Mouse (Mus musculus) lung, adult 2 months (tissue): ENCODE data around the gene Mroh8.

Experiments
- CTCF ChIP-seq: fragments of 200-500 bp; IDR thresholded peaks from 2 replicates; pipeline ENCODE4 v1.5.1; 2011; ENCODE audit warnings: mild to moderate bottlenecking, low read length, control low read depth; ENCODE audit not compliant: insufficient read depth
- POLR2A ChIP-seq: fragments of 200-500 bp; IDR thresholded peaks from 2 replicates; pipeline ENCODE4 v1.6.1; 2011; ENCODE audit warnings: low read depth, mild to moderate bottlenecking, control low read depth, low read length, borderline replicate concordance; ENCODE audit errors: extremely low read depth

- TF ChIP-seq POLR2A (no peak), CTCF (no peak)
Observed at GRCm38 (mm10) chr2:157202361-157202760, 77.0 kb downstream of the Mroh8 start.
